Mouse (Mus musculus) kidney, embryonic 14.5 days (tissue): ENCODE measurements at regions not wholly inside any gene's neighbourhood (a gene's known extent, or its start where the extent isn't known, plus 50 kb on each side); places are given as distances from the start of the nearest gene placed in this dataset.

Experiments used
- ATAC-seq: fragments of 200-750 bp; cut with Nextera tagmentation; 2 replicates; pipeline ENCODE4 v1.8.0; 2017; ENCODE audit warnings: moderate number of reproducible peaks, mild to moderate bottlenecking, moderate TSS enrichment, moderate library complexity; ENCODE audit not compliant: low FRiP score, low TSS enrichment
- H3K27ac ChIP-seq: fragments of 300-500 bp; sonication (generic); 2 replicates; pipeline ENCODE4 v1.5.1; 2014; ENCODE audit warnings: low read depth, mild to moderate bottlenecking, low read length, moderate library complexity, mixed read lengths
- H3K27me3 ChIP-seq: fragments of 300-500 bp; sonication (generic); 2 replicates; pipeline ENCODE4 v1.6.1; 2014; ENCODE audit warnings: mild to moderate bottlenecking, low read length; ENCODE audit not compliant: control insufficient read depth, insufficient read depth
- H3K36me3 ChIP-seq: fragments of 300-500 bp; sonication (generic); 2 replicates; pipeline ENCODE4 v1.6.1; 2014; ENCODE audit warnings: low read length, mixed read lengths; ENCODE audit not compliant: control insufficient read depth, insufficient read depth
- H3K4me1 ChIP-seq: fragments of 300-500 bp; sonication (generic); 2 replicates; pipeline ENCODE4 v1.6.1; 2014; ENCODE audit warnings: low read length, mixed read lengths; ENCODE audit not compliant: control insufficient read depth, insufficient read depth
- H3K4me2 ChIP-seq: fragments of 300-500 bp; sonication (generic); replicated peaks from 2 replicates; pipeline ENCODE4 v1.6.1; 2014; ENCODE audit warnings: low read depth, mild to moderate bottlenecking, low read length
- H3K4me3 ChIP-seq: fragments of 300-500 bp; sonication (generic); 2 replicates; pipeline ENCODE4 v1.5.1; 2014; ENCODE audit warnings: mild to moderate bottlenecking, low read length
- H3K9ac ChIP-seq: fragments of 300-500 bp; sonication (generic); 2 replicates; pipeline ENCODE4 v1.6.1; 2014; ENCODE audit warnings: low read depth, mild to moderate bottlenecking, low read length, moderate library complexity
- H3K9me3 ChIP-seq: fragments of 300-500 bp; sonication (generic); 2 replicates; pipeline ENCODE4 v1.6.1; 2016; ENCODE audit warnings: low read length; ENCODE audit not compliant: control insufficient read depth
- WGBS: fragments of 180-500 bp; shearing (Covaris S2); extraction: QIAGEN DNeasy Blood & Tissue Kit; methylation state at CpG from one replicate; pipeline ENCODE4 v1.1.7; 2014; 5-methylcytosine and 5-hydroxymethylcytosine counted together

DNA sequence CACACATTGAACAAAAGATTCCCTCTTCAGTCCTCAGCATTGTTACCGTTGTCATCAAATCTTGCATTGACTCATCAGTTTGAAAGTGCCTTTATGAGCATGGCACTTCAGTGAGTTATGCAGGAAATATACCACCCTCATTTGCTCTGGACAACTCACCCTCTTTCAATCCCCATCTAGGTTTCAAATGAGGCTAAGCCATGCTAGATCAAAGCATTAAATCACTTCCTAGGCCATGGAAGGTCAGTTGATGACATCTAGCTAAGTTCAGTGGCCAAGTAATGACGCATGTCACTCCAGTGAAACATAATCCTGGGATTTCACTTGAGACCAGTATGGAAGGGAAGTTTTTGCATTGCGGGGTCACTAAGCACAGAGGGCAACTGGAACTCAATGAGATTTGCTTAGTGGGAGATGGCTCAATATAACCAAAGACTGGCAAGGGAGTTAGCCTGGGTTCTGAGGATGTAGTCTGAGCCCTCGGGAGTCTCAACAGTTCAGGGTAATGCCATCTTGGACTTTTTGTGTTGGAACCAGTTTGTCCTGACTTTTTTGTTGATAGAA is 562.0 kb upstream of the Sall1 start:
- Histone ChIP-seq H3K27me3 (no peaks in the 10 kb centered on the region), H3K36me3 (no peaks in the 10 kb centered on the region), H3K4me2 (no peak overlapping the region), H3K9me3 (peaks cover 7% of the 10 kb centered on the region; the same call in 1 of the 2 replicates), H3K27ac (peak overlapping the region; percentile 43; the same call in 1 of the 2 replicates), H3K4me1 (no peaks in the 10 kb centered on the region), H3K9ac (no peak overlapping the region), H3K4me3 (no peak overlapping the region)
- ATAC-seq, result peak; percentile 82
- WGBS, result 42% methylated on average over 4 of the region's 4 CpGs

DNA sequence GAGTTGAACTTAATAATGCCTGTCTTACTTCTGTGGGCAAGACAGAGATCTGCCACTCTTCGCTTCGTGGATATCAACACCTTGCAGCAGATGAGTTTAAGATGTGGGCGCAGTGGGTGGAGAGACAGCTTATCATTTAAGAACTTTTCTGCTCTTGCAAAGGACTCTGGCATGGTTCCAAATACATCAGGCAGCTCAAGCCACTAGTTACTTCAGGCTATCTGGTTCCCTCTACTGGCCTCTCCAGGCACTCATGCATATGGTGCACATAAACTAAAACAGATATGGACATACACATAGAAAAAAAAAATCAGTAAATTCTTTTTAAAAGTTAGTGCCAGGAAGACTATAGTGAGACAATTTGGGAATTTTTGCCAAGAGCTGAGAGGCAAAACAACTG is 560.5 kb upstream of the Sall1 start:
- WGBS, result 93% methylated on average over 3 of the region's 3 CpGs
- no peak overlapping the region for H3K27ac ChIP-seq
- H3K4me1 ChIP-seq, result no peaks in the 10 kb centered on the region
- no peak for ATAC-seq
- no peaks in the 10 kb centered on the region for H3K27me3 ChIP-seq
- H3K36me3 ChIP-seq, result no peaks in the 10 kb centered on the region
- no peak overlapping the region for H3K4me2 ChIP-seq
- peaks cover 7% of the 10 kb centered on the region; the same call in 1 of the 2 replicates for H3K9me3 ChIP-seq
- no peak overlapping the region for H3K9ac ChIP-seq
- no peak overlapping the region for H3K4me3 ChIP-seq

DNA sequence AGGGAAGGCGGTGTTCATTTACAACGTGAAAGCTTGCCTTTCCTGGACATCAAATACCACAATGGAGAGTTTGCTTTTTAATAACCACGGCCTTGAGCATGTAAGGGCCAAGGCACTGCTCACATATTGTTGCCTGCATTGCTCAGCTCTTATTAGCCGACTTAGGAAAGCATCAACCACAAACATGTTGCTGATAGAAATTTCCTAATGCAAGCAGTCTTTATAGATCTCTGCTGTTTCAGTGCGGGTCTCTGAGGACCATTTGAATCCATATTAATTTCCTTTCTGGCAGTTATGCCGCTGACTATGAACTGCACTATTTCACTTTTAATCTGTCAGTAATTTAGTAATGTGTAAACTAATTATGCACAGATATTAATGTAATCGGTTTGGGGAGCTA is 552.4 kb upstream of the Sall1 start:
- Histone ChIP-seq H3K4me2 (no peak overlapping the region), H3K9me3 (peaks cover under 1% of the 10 kb centered on the region; the same call in 1 of the 2 replicates), H3K36me3 (no peaks in the 10 kb centered on the region), H3K27me3 (no peaks in the 10 kb centered on the region), H3K27ac (no peak overlapping the region), H3K4me3 (no peak overlapping the region), H3K9ac (no peak overlapping the region), H3K4me1 (no peaks in the 10 kb centered on the region)
- ATAC-seq, result no peak
- 65% methylated on average over 7 of the region's 7 CpGs for WGBS

DNA sequence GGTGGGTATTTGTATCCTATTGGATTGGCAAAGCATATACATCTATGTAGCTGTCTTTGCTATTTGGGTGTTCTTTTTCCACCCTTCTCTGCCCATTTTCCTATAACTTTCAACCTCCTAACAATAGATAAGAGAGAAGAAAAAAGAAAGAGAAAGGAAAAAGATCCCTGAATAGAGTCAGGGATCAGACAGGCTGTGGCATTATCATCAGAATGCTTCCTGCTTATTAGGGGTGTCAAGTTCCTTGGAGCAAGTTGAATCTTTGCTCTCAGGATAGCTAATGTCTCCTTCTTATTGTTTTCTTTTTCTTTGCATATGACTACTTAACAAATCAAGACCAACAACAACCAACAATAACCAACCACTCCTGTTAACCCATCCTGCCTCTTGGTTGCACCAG is 539.1 kb upstream of the Sall1 start:
- no peaks in the 10 kb centered on the region for H3K9me3 ChIP-seq

DNA sequence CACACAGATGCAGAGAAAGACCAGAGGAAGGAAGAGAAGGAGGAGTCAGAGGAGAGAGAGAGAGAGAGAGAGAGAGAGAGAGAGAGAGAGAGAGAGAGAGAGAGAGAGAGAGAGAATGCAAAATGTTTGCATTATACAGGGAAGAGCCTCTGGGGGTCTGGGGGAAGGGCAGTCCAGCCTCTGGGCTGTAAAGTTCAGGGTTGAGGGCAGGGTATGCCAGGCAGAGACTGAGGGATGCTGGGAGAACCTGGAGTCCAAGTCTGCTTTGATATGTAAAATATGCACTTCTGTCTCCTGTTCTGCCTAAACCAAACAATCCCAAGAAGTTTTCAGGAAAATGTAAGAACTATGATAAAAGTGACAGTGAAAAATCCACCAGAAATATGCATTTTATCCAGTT is 538.6 kb upstream of the Sall1 start:
- no peak overlapping the region for H3K9ac ChIP-seq
- no peaks in the 10 kb centered on the region for H3K4me1 ChIP-seq
- no peaks in the 10 kb centered on the region for H3K36me3 ChIP-seq
- H3K27ac ChIP-seq, result no peak overlapping the region
- no peaks in the 10 kb centered on the region for H3K9me3 ChIP-seq
- H3K4me2 ChIP-seq, result no peak overlapping the region
- H3K4me3 ChIP-seq, result no peak overlapping the region
- H3K27me3 ChIP-seq, result no peaks in the 10 kb centered on the region
- no peak for ATAC-seq

More for the DNA sequence above, 539.1 kb upstream of the Sall1 start:
- H3K9ac ChIP-seq, result no peak overlapping the region
- no peak overlapping the region for H3K4me2 ChIP-seq
- no peak overlapping the region for H3K27ac ChIP-seq
- no peak overlapping the region for H3K4me3 ChIP-seq
- ATAC-seq, result no peak
- no peaks in the 10 kb centered on the region for H3K36me3 ChIP-seq
- no peaks in the 10 kb centered on the region for H3K27me3 ChIP-seq
- H3K4me1 ChIP-seq, result no peaks in the 10 kb centered on the region

DNA sequence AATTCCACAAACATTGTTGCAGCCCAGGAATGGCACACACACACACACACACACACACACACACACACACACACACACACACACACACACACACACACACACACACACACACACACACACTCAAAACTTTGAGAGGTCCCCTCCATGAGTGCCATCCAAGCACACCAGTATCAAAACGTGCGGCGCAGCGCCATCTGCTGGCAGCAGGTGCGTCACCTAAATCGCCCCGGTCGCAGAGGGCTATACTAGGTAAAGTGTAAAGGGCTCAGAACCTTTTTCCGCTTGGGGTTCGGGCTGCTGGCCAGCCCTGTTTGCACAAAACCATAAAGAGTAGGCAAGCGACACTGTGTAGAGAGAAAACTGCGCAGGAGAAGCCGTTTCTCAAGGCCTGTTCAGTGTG is 527.9 kb upstream of the Sall1 start:
- Histone ChIP-seq H3K36me3 (no peaks in the 10 kb centered on the region), H3K9me3 (no peaks in the 10 kb centered on the region), H3K4me3 (no peak overlapping the region), H3K9ac (no peak overlapping the region), H3K27me3 (no peaks in the 10 kb centered on the region), H3K4me2 (no peak overlapping the region), H3K27ac (peak overlapping the region; percentile 61), H3K4me1 (peaks cover 26% of the 10 kb centered on the region)
- peak; percentile 93 for ATAC-seq
- 2% methylated on average over 13 of the region's 13 CpGs for WGBS

DNA sequence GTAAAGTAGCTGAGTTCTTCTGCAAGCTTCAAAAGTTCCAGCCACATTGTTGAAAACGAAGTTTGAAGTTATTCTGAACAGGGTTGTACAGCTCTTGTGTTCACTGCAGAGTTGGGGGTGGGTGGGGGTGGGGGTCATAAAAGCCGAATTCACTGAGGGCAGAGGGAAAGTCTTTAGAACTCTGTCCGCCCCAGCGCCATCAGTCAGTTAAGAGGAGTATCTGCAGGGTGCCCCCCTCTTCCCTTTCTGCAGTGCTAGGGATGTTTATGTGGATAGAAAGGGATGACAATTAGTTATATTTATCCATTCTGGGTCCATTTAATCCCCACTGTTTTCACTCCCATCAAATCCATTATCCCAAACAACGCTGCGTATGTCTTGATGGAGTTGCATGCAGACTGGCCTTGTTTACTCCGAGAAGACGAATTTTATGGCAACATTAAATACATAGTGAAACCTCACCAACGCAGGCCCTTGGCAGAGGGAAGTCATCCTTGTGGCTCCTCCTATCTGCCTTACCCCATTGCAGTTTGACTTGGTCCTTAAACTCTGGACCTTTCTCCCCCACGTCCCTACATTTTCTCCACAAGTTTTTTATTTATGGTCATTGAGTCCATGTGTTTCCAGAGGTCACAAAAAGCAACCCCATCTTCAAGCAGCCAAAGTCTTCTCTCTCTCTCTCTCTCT is 526.8 kb upstream of the Sall1 start:
- no peaks in the 10 kb centered on the region for H3K9me3 ChIP-seq
- H3K27me3 ChIP-seq, result peaks cover 1% of the 10 kb centered on the region; the same call in 1 of the 2 replicates
- WGBS, result 16% methylated on average over 10 of the region's 10 CpGs
- no peak overlapping the region for H3K4me3 ChIP-seq
- no peaks in the 10 kb centered on the region for H3K36me3 ChIP-seq
- no peak overlapping the region for H3K9ac ChIP-seq
- H3K4me2 ChIP-seq, result no peak overlapping the region
- no peak for ATAC-seq
- H3K27ac ChIP-seq, result no peak overlapping the region
- H3K4me1 ChIP-seq, result peaks cover 30% of the 10 kb centered on the region

DNA sequence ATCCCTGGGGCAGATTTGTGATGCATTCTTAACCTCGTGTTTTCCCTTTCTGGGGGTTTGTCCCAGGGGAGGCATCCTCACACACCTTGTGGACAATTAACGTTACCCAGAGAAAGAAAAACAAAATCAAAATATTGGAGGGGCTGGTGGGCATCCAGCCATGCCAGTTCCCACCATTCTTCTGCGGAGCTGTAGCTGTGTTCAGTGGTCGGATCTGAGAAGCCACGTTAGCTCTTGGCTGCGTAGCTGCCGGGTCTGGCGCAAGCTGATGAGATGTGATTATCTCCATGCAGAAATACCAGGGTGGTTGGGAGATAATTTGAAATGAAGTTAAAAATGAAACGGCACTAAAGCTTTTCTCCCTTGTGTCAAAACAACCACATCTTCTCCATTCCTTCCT is 525.4 kb upstream of the Sall1 start:
- peaks cover 33% of the 10 kb centered on the region for H3K4me1 ChIP-seq
- no peak overlapping the region for H3K9ac ChIP-seq
- WGBS, result 55% methylated on average over 9 of the region's 9 CpGs
- H3K4me2 ChIP-seq, result no peak overlapping the region
- no peak overlapping the region for H3K27ac ChIP-seq
- ATAC-seq, result no peak
- no peaks in the 10 kb centered on the region for H3K9me3 ChIP-seq
- H3K27me3 ChIP-seq, result peaks cover 3% of the 10 kb centered on the region; the same call in 1 of the 2 replicates
- H3K36me3 ChIP-seq, result no peaks in the 10 kb centered on the region
- H3K4me3 ChIP-seq, result no peak overlapping the region

DNA sequence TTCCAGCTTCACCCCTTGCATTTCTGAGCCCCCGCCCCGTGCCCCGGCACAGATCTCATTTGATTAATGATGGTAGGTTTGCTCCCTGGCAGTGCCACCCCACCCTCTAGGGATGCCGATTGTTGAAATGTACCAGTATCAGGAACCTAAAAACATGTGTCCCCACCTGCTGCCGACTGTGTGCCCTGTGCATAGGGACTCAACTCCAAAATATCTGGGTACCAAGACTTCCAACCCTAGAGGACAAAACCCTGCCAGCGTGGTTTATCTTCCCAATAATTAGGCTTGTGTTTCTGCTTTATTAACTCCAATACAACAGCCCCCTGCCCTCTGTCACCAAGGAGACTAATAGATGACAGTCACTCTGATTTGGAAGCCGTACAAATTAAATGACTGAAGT is 524.7 kb upstream of the Sall1 start:
- no peak for ATAC-seq
- WGBS, result 58% methylated on average over 7 of the region's 7 CpGs
- Histone ChIP-seq H3K27ac (no peak overlapping the region), H3K9me3 (no peaks in the 10 kb centered on the region), H3K4me1 (peaks cover 39% of the 10 kb centered on the region), H3K27me3 (peaks cover 3% of the 10 kb centered on the region; the same call in 1 of the 2 replicates), H3K4me3 (no peak overlapping the region), H3K36me3 (no peaks in the 10 kb centered on the region), H3K4me2 (no peak overlapping the region), H3K9ac (no peak overlapping the region)
